Mouse (Mus musculus) stomach, postnatal 0 days (tissue): Measurements from ENCODE around the gene Robo2. TPM values are rescaled to one million over a fixed set of nuclear protein-coding genes. Genes with fewer than 3 reads are reported as not detected.

Source experiments
- ATAC-seq: fragments of 200-750 bp; cut with Nextera tagmentation; 2 replicates; pipeline ENCODE4 v1.8.0; 2017; ENCODE audit not compliant: low FRiP score, low TSS enrichment
- DNase-seq: peaks from one replicate; pipeline ENCODE4 v3.0.0-alpha.2; 2016; ENCODE audit warnings: low spot score
- H3K27ac ChIP-seq: fragments of 300-500 bp; sonication (generic); replicated peaks from 2 replicates; pipeline ENCODE4 v1.5.1; 2014; ENCODE audit warnings: mild to moderate bottlenecking, control low read depth
- H3K27me3 ChIP-seq: fragments of 300-500 bp; sonication (generic); 2 replicates; pipeline ENCODE4 v1.6.1; 2014; ENCODE audit warnings: low read length; ENCODE audit not compliant: control insufficient read depth, insufficient read depth
- H3K36me3 ChIP-seq: fragments of 300-500 bp; sonication (generic); 2 replicates; pipeline ENCODE4 v1.6.1; 2014; ENCODE audit warnings: low read length, mixed read lengths; ENCODE audit not compliant: control insufficient read depth, insufficient read depth
- H3K4me1 ChIP-seq: fragments of 300-500 bp; sonication (generic); replicated peaks from 2 replicates; pipeline ENCODE4 v1.6.1; 2014; ENCODE audit warnings: antibody characterized with exemption; ENCODE audit not compliant: control insufficient read depth, insufficient read depth
- H3K4me2 ChIP-seq: fragments of 300-500 bp; sonication (generic); replicated peaks from 2 replicates; pipeline ENCODE4 v1.6.1; 2014; ENCODE audit warnings: low read depth, mild to moderate bottlenecking, control low read depth, moderate library complexity
- H3K4me3 ChIP-seq: fragments of 300-500 bp; sonication (generic); 2 replicates; pipeline ENCODE4 v1.5.1; 2014; ENCODE audit warnings: low read depth, low read length, control low read depth
- H3K9ac ChIP-seq: fragments of 300-500 bp; sonication (generic); 2 replicates; pipeline ENCODE4 v1.6.1; 2014; ENCODE audit warnings: mild to moderate bottlenecking, low read length, control low read depth, mixed read lengths
- H3K9me3 ChIP-seq: fragments of 300-500 bp; sonication (generic); 2 replicates; pipeline ENCODE4 v1.6.1; 2016; ENCODE audit warnings: low read length; ENCODE audit not compliant: control insufficient read depth
- CTCF ChIP-seq: IDR thresholded peaks from 2 replicates; pipeline ENCODE4 v1.5.1; 2016; ENCODE audit warnings: antibody characterized with exemption, low read depth, mild to moderate bottlenecking, moderate library complexity
- EP300 ChIP-seq: optimal IDR thresholded peaks from 2 replicates; pipeline ENCODE3; 2016; ENCODE audit warnings: antibody characterized with exemption
- WGBS: fragments of 180-500 bp; shearing (Covaris S2); extraction: QIAGEN DNeasy Blood & Tissue Kit; methylation state at CpG from one replicate; pipeline ENCODE4 v1.1.7; 2014; 5-methylcytosine and 5-hydroxymethylcytosine counted together
- polyA plus RNA-seq: library from polyadenylated mRNA; unstranded; fragments of >200 nt; fragmentation: Nextera tagmentation; extraction: Ambion mirVana; gene quantifications from 2 replicates; pipeline ENCODE4 v1.2.1, GENCODE M21; 2015

The Robo2 gene
- polyA plus RNA-seq, 1 experiment from 2014 or later, result 7.1 TPM

GRCm38 (mm10) chr16:74313222-74313621, 98.4 kb downstream of the Robo2 start:
- H3K27ac ChIP-seq, result no peak overlapping the region
- ATAC-seq, result no peak
- WGBS, result 63% methylated on average over 4 of the region's 4 CpGs
- no peak for DNase-seq
- no peaks in the 10 kb centered on the region for H3K9me3 ChIP-seq
- H3K4me3 ChIP-seq, result no peak overlapping the region
- no peak overlapping the region for H3K4me2 ChIP-seq
- no peak for TF ChIP-seq EP300
- no peak for TF ChIP-seq CTCF
- no peaks in the 10 kb centered on the region for H3K4me1 ChIP-seq
- no peaks in the 10 kb centered on the region for H3K36me3 ChIP-seq
- no peak overlapping the region for H3K9ac ChIP-seq
- H3K27me3 ChIP-seq, result no peaks in the 10 kb centered on the region

GRCm38 (mm10) chr16:74307543-74307887, 104.1 kb downstream of the Robo2 start:
- Histone ChIP-seq H3K9ac (no peak overlapping the region), H3K27me3 (no peaks in the 10 kb centered on the region), H3K27ac (no peak overlapping the region), H3K4me1 (no peaks in the 10 kb centered on the region), H3K36me3 (no peaks in the 10 kb centered on the region), H3K9me3 (no peaks in the 10 kb centered on the region), H3K4me3 (no peak overlapping the region), H3K4me2 (no peak overlapping the region)
- ATAC-seq (no peak), DNase-seq (no peak)
- TF ChIP-seq CTCF (no peak), EP300 (no peak)
- WGBS, result 49% methylated on average over 6 of the region's 6 CpGs

DNA sequence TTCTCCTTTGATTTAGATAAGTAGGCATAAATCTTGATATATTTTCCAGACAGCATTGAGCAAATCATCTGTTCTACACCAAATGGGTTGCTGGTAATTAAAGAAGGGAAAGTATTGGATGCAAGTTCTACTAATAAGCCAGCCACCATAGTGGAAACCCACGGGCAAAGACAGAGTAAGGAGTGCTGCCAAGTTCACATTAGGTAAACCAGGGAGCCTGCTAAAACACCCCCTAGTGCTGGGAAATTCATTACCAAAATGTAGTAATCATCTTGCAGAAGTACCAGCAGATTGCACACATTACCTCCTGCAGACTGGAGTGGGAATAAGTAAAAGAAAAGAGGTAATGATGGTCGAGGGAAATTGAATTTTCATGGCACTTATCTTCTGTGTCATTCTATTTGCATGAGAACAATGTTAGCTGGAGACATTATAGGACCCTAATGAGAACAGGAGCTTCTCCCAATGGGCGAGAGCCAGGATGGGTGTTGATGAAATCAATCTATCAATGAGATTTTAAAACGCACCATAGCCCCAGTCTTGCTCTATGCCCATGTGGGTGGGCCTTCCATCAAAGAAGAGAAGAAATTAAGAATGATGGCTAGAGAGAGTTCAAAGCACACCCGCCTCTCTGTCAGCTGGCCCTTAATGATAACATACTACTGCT, 104.6 kb downstream of the Robo2 start:
- H3K4me1 ChIP-seq, result no peaks in the 10 kb centered on the region
- H3K9me3 ChIP-seq, result no peaks in the 10 kb centered on the region
- H3K27ac ChIP-seq, result no peak overlapping the region
- no peak overlapping the region for H3K4me2 ChIP-seq
- no peaks in the 10 kb centered on the region for H3K27me3 ChIP-seq
- no peak overlapping the region for H3K9ac ChIP-seq
- DNase-seq (no peak), ATAC-seq (no peak)
- no peak for TF ChIP-seq EP300
- no peak for TF ChIP-seq CTCF
- WGBS, result 61% methylated on average over 5 of the region's 5 CpGs
- H3K36me3 ChIP-seq, result no peaks in the 10 kb centered on the region
- H3K4me3 ChIP-seq, result no peak overlapping the region

DNA sequence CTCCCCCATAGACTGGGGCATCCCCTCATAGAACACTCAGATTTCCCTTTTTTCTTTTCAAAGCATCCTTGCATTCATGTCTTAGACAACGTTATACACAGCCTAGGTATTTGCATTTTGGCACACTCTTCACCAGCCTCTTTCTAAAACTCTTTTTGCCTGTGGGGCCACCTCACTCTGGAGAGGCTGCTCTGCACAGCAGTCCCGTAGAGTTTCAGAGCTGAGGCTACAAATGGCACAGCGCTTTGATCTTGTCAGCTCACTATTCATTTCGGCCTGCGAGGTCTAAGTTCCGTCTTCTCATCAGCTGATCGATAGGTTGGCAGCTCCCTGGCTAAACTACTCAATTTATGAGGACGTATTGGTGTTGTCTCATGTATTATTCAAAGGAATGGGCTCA, 123.7 kb downstream of the Robo2 start:
- Histone ChIP-seq H3K9ac (no peak overlapping the region), H3K4me3 (no peak overlapping the region)
- no peak for TF ChIP-seq CTCF
- TF ChIP-seq EP300, result no peak

DNA sequence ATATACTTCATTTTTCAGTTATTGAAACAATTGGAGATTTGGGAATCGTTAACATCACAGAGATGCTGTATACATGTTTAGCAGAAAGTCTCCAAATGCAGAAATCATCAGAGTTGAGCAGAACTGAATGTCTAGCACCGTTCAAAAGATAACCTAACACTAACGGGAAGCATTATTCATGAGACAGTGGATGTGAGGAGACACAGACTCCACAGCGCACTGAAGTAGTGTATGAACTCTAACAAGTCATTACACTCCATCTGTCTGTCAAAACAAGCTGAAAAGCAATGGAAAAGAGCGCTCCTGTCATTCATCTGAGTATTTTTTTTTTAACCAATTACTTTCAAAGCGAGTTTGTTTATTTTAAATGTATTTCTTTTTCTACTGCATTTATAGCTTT, 129.1 kb downstream of the Robo2 start:
- Histone ChIP-seq H3K4me3 (no peak overlapping the region), H3K27me3 (no peaks in the 10 kb centered on the region), H3K4me1 (no peaks in the 10 kb centered on the region), H3K4me2 (no peak overlapping the region), H3K27ac (no peak overlapping the region), H3K9me3 (no peaks in the 10 kb centered on the region), H3K36me3 (no peaks in the 10 kb centered on the region), H3K9ac (no peak overlapping the region)
- 58% methylated on average over 6 of the region's 6 CpGs for WGBS
- ATAC-seq (no peak), DNase-seq (no peak)
- no peak for TF ChIP-seq CTCF
- no peak for TF ChIP-seq EP300

More for the DNA sequence above, 123.7 kb downstream of the Robo2 start:
- Histone ChIP-seq H3K9me3 (no peaks in the 10 kb centered on the region), H3K4me1 (no peaks in the 10 kb centered on the region), H3K36me3 (no peaks in the 10 kb centered on the region), H3K27me3 (no peaks in the 10 kb centered on the region), H3K4me2 (no peak overlapping the region), H3K27ac (no peak overlapping the region)
- DNase-seq (no peak), ATAC-seq (no peak)
- 78% methylated on average over 8 of the region's 8 CpGs for WGBS

DNA sequence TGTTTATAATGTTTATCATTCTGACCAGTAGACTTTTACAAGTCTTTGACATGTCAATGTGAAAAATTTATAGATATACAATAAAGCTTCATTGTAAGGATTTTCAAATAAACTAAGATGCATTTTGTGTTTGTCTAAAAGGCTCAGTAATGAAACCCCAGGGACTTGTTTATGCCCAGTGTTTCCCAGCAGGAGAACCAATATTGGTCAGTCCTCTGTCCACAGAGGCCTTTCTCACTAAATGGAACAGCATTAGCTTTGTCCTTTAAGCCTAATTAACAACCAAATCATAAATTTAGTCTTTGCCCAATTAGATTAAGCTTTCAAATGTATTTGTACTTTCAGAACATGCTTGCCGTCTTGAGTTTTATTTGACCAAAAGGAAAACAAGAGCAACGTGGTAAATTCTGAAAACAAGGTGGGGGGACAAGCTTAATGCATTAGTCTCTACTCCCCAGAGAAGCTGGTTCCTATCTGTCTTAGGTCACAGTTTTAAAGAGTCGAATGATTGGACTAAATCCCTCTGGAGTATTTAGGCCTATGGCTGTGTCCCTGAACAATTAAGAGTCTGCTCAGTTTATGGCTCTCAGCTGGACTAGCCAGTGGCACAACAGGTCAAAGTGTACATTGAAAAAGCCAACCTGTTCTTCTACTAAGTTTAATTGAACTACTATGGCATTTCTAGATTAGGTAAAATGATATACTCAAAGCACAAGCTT, 134.6 kb downstream of the Robo2 start:
- H3K27me3 ChIP-seq, result no peaks in the 10 kb centered on the region
- WGBS, result 56% methylated on average over 3 of the region's 3 CpGs
- no peaks in the 10 kb centered on the region for H3K36me3 ChIP-seq
- no peaks in the 10 kb centered on the region for H3K9me3 ChIP-seq
- H3K4me1 ChIP-seq, result no peaks in the 10 kb centered on the region
- no peak overlapping the region for H3K9ac ChIP-seq
- ATAC-seq (no peak), DNase-seq (no peak)
- TF ChIP-seq CTCF, result no peak
- no peak for TF ChIP-seq EP300
- H3K4me2 ChIP-seq, result no peak overlapping the region
- no peak overlapping the region for H3K4me3 ChIP-seq
- H3K27ac ChIP-seq, result no peak overlapping the region
